Mouse (Mus musculus): ENCODE results near the gene Mrps7. TPM values are rescaled to one million over a fixed set of nuclear protein-coding genes. Genes with fewer than 3 reads are reported as not detected.

Gene Mrps7
- polyA plus RNA-seq (2017; shearing (Covaris generic)): 10 to 100 TPM; 51.8 to 66.7 TPM

GRCm38 (mm10) chr11:115603476-115604303, at the start of gene Mrps7, which contains the start of gene Gga3:
Gene Mrps7, plus strand, starts transcription at chr11:115603925.
Gene Gga3, minus strand, starts transcription at chr11:115604051.

GRCm38 (mm10) chr11:115564064-115564809, 39.5 kb upstream of the Mrps7 start, which contains the start of gene Nup85:
Gene Nup85, plus strand, starts transcription at chr11:115564434.

GRCm38 (mm10) chr11:115612410-115613137, 8.8 kb downstream of the Mrps7 start, which contains the start of gene Mif4gd:
Gene Mif4gd, minus strand, starts transcription at chr11:115612969.

GRCm38 (mm10) chr11:115627705-115628464, 24.2 kb downstream of the Mrps7 start, which contains the start of gene Slc25a19:
Gene Slc25a19, minus strand, starts transcription at chr11:115628295.

Other genes starting within 250 kb of the Mrps7 start
- gene Hid1, start 236.2 kb upstream of the Mrps7 start, polyA plus RNA-seq (2017; shearing (Covaris generic)): 1 to 10 TPM; 2.2 to 9.0 TPM
- gene Cdr2l, start 222.0 kb upstream of the Mrps7 start, polyA plus RNA-seq (2017; shearing (Covaris generic)): under 1 TPM in 1 of 2 experiments, not detected in 1; 0.41 TPM
- gene Mrpl58, start 200.2 kb upstream of the Mrps7 start, polyA plus RNA-seq (2017; shearing (Covaris generic)): 100 to 1,000 TPM; 139 to 191 TPM
- gene Atp5h, start 184.0 kb upstream of the Mrps7 start, polyA plus RNA-seq (2017; shearing (Covaris generic)): 100 to 1,000 TPM; 717 to 796 TPM
- gene Kctd2, start 183.8 kb upstream of the Mrps7 start, polyA plus RNA-seq (2017; shearing (Covaris generic)): 10 to 100 TPM; 47.7 to 82.2 TPM
- gene Trim80, start 163.4 kb upstream of the Mrps7 start, polyA plus RNA-seq (2017; shearing (Covaris generic)): under 1 TPM in 1 of 2 experiments, not detected in 1; 0.23 TPM
- gene Slc16a5, start 141.5 kb upstream of the Mrps7 start, polyA plus RNA-seq (2017; shearing (Covaris generic)): 10 to 100 TPM in 1 of 2 experiments, 1 to 10 TPM in 1; 2.6 to 13.6 TPM
- 10 to 100 TPM; 69.6 to 70.1 TPM for gene Armc7, start 128.3 kb upstream of the Mrps7 start, polyA plus RNA-seq (2017; shearing (Covaris generic))
- 100 to 1,000 TPM; 336 to 352 TPM for gene Nt5c, start 112.1 kb upstream of the Mrps7 start, polyA plus RNA-seq (2017; shearing (Covaris generic))
- 100 to 1,000 TPM; 509 to 536 TPM for gene Jpt1, start 89.5 kb upstream of the Mrps7 start, polyA plus RNA-seq (2017; shearing (Covaris generic))
- 100 to 1,000 TPM; 793 to 799 TPM for gene Sumo2, start 67.6 kb upstream of the Mrps7 start, polyA plus RNA-seq (2017; shearing (Covaris generic))
- gene Nup85, start 39.5 kb upstream of the Mrps7 start, polyA plus RNA-seq (2017; shearing (Covaris generic)): 10 to 100 TPM; 61.1 to 71.0 TPM
- gene Gga3, start 126 bp downstream of the Mrps7 start, polyA plus RNA-seq (2017; shearing (Covaris generic)): 10 to 100 TPM; 29.5 to 34.3 TPM
- gene Mif4gd, start 9.0 kb downstream of the Mrps7 start, polyA plus RNA-seq (2017; shearing (Covaris generic)): 100 to 1,000 TPM; 167 to 308 TPM
- gene Slc25a19, start 24.4 kb downstream of the Mrps7 start, polyA plus RNA-seq (2017; shearing (Covaris generic)): 100 to 1,000 TPM in 1 of 2 experiments, 10 to 100 TPM in 1; 58.7 to 111 TPM
- 100 to 1,000 TPM; 167 to 275 TPM for gene Grb2, start 104.7 kb downstream of the Mrps7 start, polyA plus RNA-seq (2017; shearing (Covaris generic))
- gene Tmem94, start 161.5 kb downstream of the Mrps7 start, polyA plus RNA-seq (2017; shearing (Covaris generic)): 10 to 100 TPM; 16.2 to 19.3 TPM
- 1 to 10 TPM; 1.5 to 2.7 TPM for gene Caskin2, start 209.7 kb downstream of the Mrps7 start, polyA plus RNA-seq (2017; shearing (Covaris generic))
- gene Tsen54, start 210.8 kb downstream of the Mrps7 start, polyA plus RNA-seq (2017; shearing (Covaris generic)): 10 to 100 TPM; 26.4 to 33.1 TPM
- gene Llgl2, start 220.1 kb downstream of the Mrps7 start, polyA plus RNA-seq (2017; shearing (Covaris generic)): 10 to 100 TPM; 25.4 to 26.7 TPM